Mouse (Mus musculus): ENCODE measurements around the gene Nfia. TPM values are rescaled to one million over a fixed set of nuclear protein-coding genes. Genes with fewer than 3 reads are reported as not detected.
A peak's percentile ranks its signal among the peaks of the same experiment; 100 is the strongest.

Gene Nfia
- total and polyA plus RNA-seq, 3 experiments, result 0.96 to 25.1 (median 1.3) TPM

DNA sequence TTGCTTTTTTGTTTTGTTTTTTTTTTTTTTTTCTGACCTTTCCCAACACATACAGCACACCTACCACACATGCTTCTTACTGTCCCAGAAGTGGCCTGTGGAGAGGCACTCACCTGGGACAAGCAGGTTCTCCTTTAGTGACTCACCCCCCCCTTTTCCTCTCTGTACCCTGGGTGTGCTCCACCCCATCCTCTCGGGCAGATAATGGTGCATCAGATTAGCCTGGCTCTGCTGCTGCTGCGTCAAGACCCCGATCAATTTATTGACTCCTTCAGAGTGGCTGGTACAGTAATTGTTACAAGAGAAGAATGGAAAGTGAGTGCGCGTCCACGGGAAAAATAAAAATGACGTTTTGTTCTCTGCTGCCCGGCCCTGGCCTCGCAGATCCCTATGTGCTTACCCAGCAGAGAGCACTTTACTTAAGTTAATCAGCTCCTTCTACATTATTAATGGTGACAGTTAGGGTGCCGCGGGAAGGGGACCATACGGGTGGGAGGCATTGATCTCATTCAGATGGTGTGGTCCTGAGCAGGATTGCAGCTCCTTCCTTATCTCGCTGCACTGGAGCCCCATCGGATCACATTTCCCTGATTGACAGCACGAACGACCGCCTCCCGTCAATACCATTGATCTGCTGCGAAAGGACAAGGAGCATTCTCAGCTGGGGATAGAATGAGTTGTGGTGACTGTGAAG lies 321.7 kb downstream of the Nfia start:
- ATAC-seq (ENCODE audit: extremely low read depth, insufficient number of reproducible peaks, low FRiP score, poor library complexity, severe bottlenecking) (no peak), DNase-seq (ENCODE audit: low spot score) (no peak)
- TF ChIP-seq CTCF (IDR thresholded peaks at IDR 0.05; ENCODE audit: low read depth, low read length) (no peak), TAL1 (conservative IDR thresholded peaks at IDR 0.05; ENCODE audit: low read depth, low read length) (no peak), GATA1 (IDR thresholded peaks at IDR 0.05; ENCODE audit: borderline replicate concordance, low read length) (no peak), GATA2 (IDR thresholded peaks at IDR 0.05; ENCODE audit: borderline replicate concordance, low read depth, low read length) (no peak), POLR2AphosphoS5 (IDR thresholded peaks at IDR 0.05; ENCODE audit: insufficient replicate concordance, low read depth, low read length) (no peak)
- Histone ChIP-seq H3K36me3 (replicated peaks) (peaks cover 28% of the 10 kb centered on the region), H3K4me3 (ENCODE audit: low read depth, low read length) (no peak overlapping the region), H3K27me3 (ENCODE audit: insufficient read depth, low read length) (no peaks in the 10 kb centered on the region), H3K9me3 (replicated peaks) (peaks cover 33% of the 10 kb centered on the region), H3K4me1 (ENCODE audit: insufficient read depth, low read depth, low read length) (no peaks in the 10 kb centered on the region)

DNA sequence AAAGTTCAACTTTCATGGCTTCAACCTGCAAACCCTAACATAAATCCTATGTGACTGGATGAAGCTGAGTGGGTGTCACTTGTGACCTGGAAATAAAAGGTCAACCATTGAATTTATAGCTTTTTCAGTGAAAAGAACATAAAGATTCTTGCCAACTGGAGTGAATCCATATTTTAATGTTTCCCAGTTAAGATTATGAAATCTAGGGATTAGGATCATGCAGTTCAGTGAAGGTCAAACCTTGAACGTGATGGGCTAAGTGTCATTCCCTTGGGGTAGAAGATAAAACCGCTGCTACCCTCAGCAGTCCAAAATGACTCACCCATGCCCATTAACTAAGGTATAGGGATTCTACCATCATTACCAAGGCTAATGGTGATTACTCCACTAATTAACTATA lies 322.5 kb downstream of the Nfia start:
- no peaks in the 10 kb centered on the region for H3K27me3 ChIP-seq (ENCODE audit: insufficient read depth, low read length)
- TF ChIP-seq POLR2AphosphoS5 (IDR thresholded peaks at IDR 0.05; ENCODE audit: insufficient replicate concordance, low read depth, low read length) (no peak), GATA1 (IDR thresholded peaks at IDR 0.05; ENCODE audit: borderline replicate concordance, low read length) (no peak), CTCF (IDR thresholded peaks at IDR 0.05; ENCODE audit: low read depth, low read length) (no peak), GATA2 (IDR thresholded peaks at IDR 0.05; ENCODE audit: borderline replicate concordance, low read depth, low read length) (no peak)
- DNase-seq (ENCODE audit: low spot score) (no peak), ATAC-seq (ENCODE audit: extremely low read depth, insufficient number of reproducible peaks, low FRiP score, poor library complexity, severe bottlenecking) (no peak)
- H3K4me3 ChIP-seq (ENCODE audit: low read depth, low read length), result no peak overlapping the region
- peaks cover 32% of the 10 kb centered on the region for H3K9me3 ChIP-seq (replicated peaks)
- H3K4me1 ChIP-seq (ENCODE audit: insufficient read depth, low read depth, low read length), result no peaks in the 10 kb centered on the region
- H3K36me3 ChIP-seq (replicated peaks), result peaks cover 24% of the 10 kb centered on the region

DNA sequence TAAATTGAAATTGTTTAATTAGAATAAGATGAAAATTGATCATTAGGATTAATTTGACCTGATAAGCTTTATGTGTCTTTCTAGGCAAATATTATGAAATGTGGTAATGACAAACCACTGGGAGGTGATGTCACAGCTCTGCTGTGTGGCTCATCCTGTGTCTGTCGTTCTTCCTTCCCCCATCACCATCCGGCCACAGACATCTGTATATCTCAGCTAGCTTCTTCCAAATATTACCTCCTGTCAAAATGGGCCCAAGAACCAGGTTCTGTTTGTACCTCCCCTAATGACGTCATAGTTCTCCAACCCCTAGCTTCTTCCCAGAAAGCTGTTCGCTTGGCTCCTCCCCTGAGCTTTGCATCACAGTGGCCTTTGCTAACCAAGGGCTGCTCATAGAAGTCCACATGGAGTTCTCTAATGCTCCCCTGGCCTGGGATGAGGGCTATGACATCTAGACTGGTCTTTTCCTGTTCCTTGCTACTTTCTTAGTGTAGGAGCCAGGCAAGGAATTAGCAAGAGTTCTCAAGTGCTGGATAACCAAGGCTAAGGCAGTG lies 324.6 kb downstream of the Nfia start:
- TF ChIP-seq TAL1 (conservative IDR thresholded peaks at IDR 0.05; ENCODE audit: low read depth, low read length), result no peak
- TF ChIP-seq CTCF (IDR thresholded peaks at IDR 0.05; ENCODE audit: low read depth, low read length), result no peak
- no peak for TF ChIP-seq POLR2AphosphoS5 (IDR thresholded peaks at IDR 0.05; ENCODE audit: insufficient replicate concordance, low read depth, low read length)
- Histone ChIP-seq H3K36me3 (replicated peaks) (peaks cover 14% of the 10 kb centered on the region), H3K4me3 (ENCODE audit: low read depth, low read length) (no peak overlapping the region), H3K27me3 (ENCODE audit: insufficient read depth, low read length) (no peaks in the 10 kb centered on the region), H3K4me1 (ENCODE audit: insufficient read depth, low read depth, low read length) (no peaks in the 10 kb centered on the region), H3K9me3 (replicated peaks) (peaks cover 32% of the 10 kb centered on the region)
- no peak for DNase-seq (ENCODE audit: low spot score)
- ATAC-seq (ENCODE audit: extremely low read depth, insufficient number of reproducible peaks, low FRiP score, poor library complexity, severe bottlenecking), result no peak

DNA sequence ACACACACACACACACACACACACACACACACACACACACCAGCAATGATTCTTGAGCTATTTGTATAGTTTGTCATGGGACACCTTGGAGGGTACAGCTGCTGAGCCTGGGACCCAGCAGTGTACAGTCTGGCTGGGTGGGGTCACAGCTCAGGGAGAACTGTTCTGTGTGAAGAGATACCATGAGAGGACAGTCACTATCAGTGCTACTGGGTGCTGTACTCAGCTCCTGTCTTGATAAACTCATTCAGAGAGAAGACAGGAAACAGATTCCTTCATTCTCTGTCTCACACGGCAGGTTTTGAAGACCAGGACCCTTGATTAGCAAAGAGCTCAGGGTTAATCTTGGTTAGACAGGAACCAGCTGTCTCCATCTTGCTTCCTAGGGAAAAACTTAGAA lies 326.1 kb downstream of the Nfia start:
- ATAC-seq (ENCODE audit: extremely low read depth, insufficient number of reproducible peaks, low FRiP score, poor library complexity, severe bottlenecking) (peak; percentile 67), DNase-seq (ENCODE audit: low spot score) (no peak)
- peaks cover 10% of the 10 kb centered on the region for H3K36me3 ChIP-seq (replicated peaks)
- H3K27me3 ChIP-seq (ENCODE audit: insufficient read depth, low read length), result no peaks in the 10 kb centered on the region
- peaks cover 33% of the 10 kb centered on the region for H3K9me3 ChIP-seq (replicated peaks)
- no peaks in the 10 kb centered on the region for H3K4me1 ChIP-seq (ENCODE audit: insufficient read depth, low read depth, low read length)
- H3K4me3 ChIP-seq (ENCODE audit: low read depth, low read length), result no peak overlapping the region
- no peak for TF ChIP-seq GATA2 (IDR thresholded peaks at IDR 0.05; ENCODE audit: borderline replicate concordance, low read depth, low read length)
- no peak for TF ChIP-seq GATA1 (IDR thresholded peaks at IDR 0.05; ENCODE audit: borderline replicate concordance, low read length)
- no peak for TF ChIP-seq POLR2AphosphoS5 (IDR thresholded peaks at IDR 0.05; ENCODE audit: insufficient replicate concordance, low read depth, low read length)
- no peak for TF ChIP-seq TAL1 (conservative IDR thresholded peaks at IDR 0.05; ENCODE audit: low read depth, low read length)
- TF ChIP-seq CTCF (IDR thresholded peaks at IDR 0.05; ENCODE audit: low read depth, low read length), result no peak

DNA sequence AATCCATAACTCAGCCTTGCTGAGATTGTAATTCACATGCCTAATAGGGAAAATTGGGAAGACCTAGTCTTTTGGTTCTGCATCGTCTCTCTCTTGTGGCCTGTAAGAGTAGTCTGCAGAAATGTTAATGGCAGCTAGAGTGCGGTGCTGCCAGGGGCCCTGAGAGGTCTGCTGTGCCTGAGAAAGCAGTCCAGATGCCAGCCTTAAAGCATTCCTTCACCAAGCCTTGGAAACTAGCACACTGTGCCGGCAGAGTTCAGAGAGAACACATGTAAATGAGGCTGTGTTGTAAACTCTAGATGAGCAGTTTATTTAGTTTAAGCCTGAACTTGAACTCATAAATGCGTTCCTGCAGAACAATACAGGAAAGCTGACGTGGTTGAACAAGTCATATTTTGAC lies 326.9 kb downstream of the Nfia start:
- DNase-seq (ENCODE audit: low spot score), result no peak
- H3K36me3 ChIP-seq (replicated peaks), result peaks cover 13% of the 10 kb centered on the region
- no peaks in the 10 kb centered on the region for H3K4me1 ChIP-seq (ENCODE audit: insufficient read depth, low read depth, low read length)
- TF ChIP-seq GATA1 (IDR thresholded peaks at IDR 0.05; ENCODE audit: borderline replicate concordance, low read length) (no peak), CTCF (IDR thresholded peaks at IDR 0.05; ENCODE audit: low read depth, low read length) (no peak), TAL1 (conservative IDR thresholded peaks at IDR 0.05; ENCODE audit: low read depth, low read length) (no peak), POLR2AphosphoS5 (IDR thresholded peaks at IDR 0.05; ENCODE audit: insufficient replicate concordance, low read depth, low read length) (no peak), GATA2 (IDR thresholded peaks at IDR 0.05; ENCODE audit: borderline replicate concordance, low read depth, low read length) (no peak)
- H3K27me3 ChIP-seq (ENCODE audit: insufficient read depth, low read length), result no peaks in the 10 kb centered on the region
- peaks cover 36% of the 10 kb centered on the region for H3K9me3 ChIP-seq (replicated peaks)
- no peak overlapping the region for H3K4me3 ChIP-seq (ENCODE audit: low read depth, low read length)
- no peak for ATAC-seq (ENCODE audit: extremely low read depth, insufficient number of reproducible peaks, low FRiP score, poor library complexity, severe bottlenecking)

DNA sequence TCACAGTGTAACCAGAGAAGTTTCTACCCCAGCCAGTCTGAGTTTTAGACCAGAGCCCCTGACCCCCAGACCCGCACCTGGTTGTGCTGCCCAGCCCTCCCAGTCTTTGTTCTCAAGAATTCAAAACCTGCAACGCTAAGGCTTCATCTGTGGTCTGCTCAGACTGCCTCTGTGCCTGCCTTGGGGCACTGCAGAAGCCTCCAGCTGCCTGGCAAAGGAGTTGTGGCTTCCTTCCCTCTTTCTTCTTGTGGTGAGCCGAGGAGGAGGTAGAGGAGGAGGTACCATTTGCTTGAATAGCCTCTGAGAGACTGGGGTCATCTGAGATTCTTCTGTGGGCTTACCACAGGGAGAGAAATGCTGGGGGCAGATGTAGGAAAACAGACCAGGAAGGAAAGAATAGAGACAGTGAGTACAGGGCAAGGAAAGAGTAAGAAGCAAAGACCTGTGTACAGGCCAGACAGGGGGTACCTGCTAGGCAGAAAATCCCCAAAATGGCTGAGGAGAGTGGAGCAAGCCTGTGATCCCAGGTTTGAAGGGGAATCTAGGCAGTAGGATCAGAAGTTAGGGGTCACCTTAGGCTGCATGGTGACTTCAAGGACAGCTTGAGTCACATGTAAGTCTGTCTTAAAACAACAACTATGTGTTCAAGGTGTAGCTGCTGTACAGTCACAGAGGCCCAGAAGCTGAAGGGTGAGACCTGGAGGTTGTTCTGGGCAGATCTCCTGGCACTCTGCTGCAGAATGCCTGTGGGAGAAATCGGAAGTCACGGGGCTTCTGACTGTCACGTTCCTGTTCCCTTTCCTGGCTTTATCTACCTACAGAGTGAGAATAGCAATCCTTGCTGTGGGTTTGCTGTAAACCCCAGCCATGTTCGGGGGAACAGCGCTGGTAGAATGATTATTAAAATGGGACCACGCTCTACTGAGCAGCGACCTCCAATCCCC lies 328.9 kb downstream of the Nfia start:
- H3K4me3 ChIP-seq (ENCODE audit: low read depth, low read length), result no peak overlapping the region
- H3K36me3 ChIP-seq (replicated peaks), result peaks cover 18% of the 10 kb centered on the region
- DNase-seq (ENCODE audit: low spot score), result no peak
- H3K27me3 ChIP-seq (ENCODE audit: insufficient read depth, low read length), result no peaks in the 10 kb centered on the region
- peaks cover 47% of the 10 kb centered on the region for H3K9me3 ChIP-seq (replicated peaks)
- TF ChIP-seq TAL1 (conservative IDR thresholded peaks at IDR 0.05; ENCODE audit: low read depth, low read length) (no peak), POLR2AphosphoS5 (IDR thresholded peaks at IDR 0.05; ENCODE audit: insufficient replicate concordance, low read depth, low read length) (no peak), GATA2 (IDR thresholded peaks at IDR 0.05; ENCODE audit: borderline replicate concordance, low read depth, low read length) (no peak), CTCF (IDR thresholded peaks at IDR 0.05; ENCODE audit: low read depth, low read length) (no peak), GATA1 (IDR thresholded peaks at IDR 0.05; ENCODE audit: borderline replicate concordance, low read length) (no peak)
- no peaks in the 10 kb centered on the region for H3K4me1 ChIP-seq (ENCODE audit: insufficient read depth, low read depth, low read length)
- ATAC-seq (ENCODE audit: extremely low read depth, insufficient number of reproducible peaks, low FRiP score, poor library complexity, severe bottlenecking), result no peak

All from G1E (cell line).